Mouse (Mus musculus) stomach, embryonic 14.5 days (tissue): ENCODE measurements at regions not wholly inside any gene's neighbourhood (a gene's known extent, or its start where the extent isn't known, plus 50 kb on each side); places are given as distances from the start of the nearest gene placed in this dataset.

Source experiments
- ATAC-seq: fragments of 200-750 bp; cut with Nextera tagmentation; 2 replicates; pipeline ENCODE4 v1.8.0; 2017; ENCODE audit warnings: low read depth, moderate TSS enrichment; ENCODE audit not compliant: insufficient number of reproducible peaks, insufficient read depth, low FRiP score
- H3K27ac ChIP-seq: fragments of 300-500 bp; sonication (generic); 2 replicates; pipeline ENCODE4 v1.5.1; 2014; ENCODE audit warnings: mild to moderate bottlenecking, low read length, moderate library complexity, mixed read lengths
- H3K27me3 ChIP-seq: fragments of 300-500 bp; sonication (generic); 2 replicates; pipeline ENCODE4 v1.6.1; 2014; ENCODE audit warnings: low read length, control low read depth, mixed read lengths; ENCODE audit not compliant: control insufficient read depth, insufficient read depth
- H3K36me3 ChIP-seq: fragments of 300-500 bp; sonication (generic); 2 replicates; pipeline ENCODE4 v1.6.1; 2014; ENCODE audit warnings: mild to moderate bottlenecking, control low read depth, low read length, moderate library complexity, mixed read lengths; ENCODE audit not compliant: control insufficient read depth, insufficient read depth
- H3K4me1 ChIP-seq: fragments of 300-500 bp; sonication (generic); 2 replicates; pipeline ENCODE4 v1.6.1; 2014; ENCODE audit warnings: low read length, control low read depth, mixed read lengths; ENCODE audit not compliant: control insufficient read depth, insufficient read depth
- H3K4me2 ChIP-seq: fragments of 300-500 bp; sonication (generic); replicated peaks from 2 replicates; pipeline ENCODE4 v1.6.1; 2014; ENCODE audit warnings: low read depth, low read length, control low read depth
- H3K4me3 ChIP-seq: fragments of 300-500 bp; sonication (generic); 2 replicates; pipeline ENCODE4 v1.5.1; 2014; ENCODE audit warnings: low read depth, low read length, control low read depth
- H3K9ac ChIP-seq: fragments of 300-500 bp; sonication (generic); replicated peaks from 2 replicates; pipeline ENCODE4 v1.6.1; 2014; ENCODE audit warnings: low read depth, mild to moderate bottlenecking, control low read depth, low read length, moderate library complexity, mixed read lengths
- H3K9me3 ChIP-seq: fragments of 300-500 bp; sonication (generic); 2 replicates; pipeline ENCODE4 v1.6.1; 2016; ENCODE audit warnings: low read depth, low read length, control low read depth; ENCODE audit not compliant: control insufficient read depth
- WGBS: fragments of 180-500 bp; shearing (Covaris S2); extraction: QIAGEN DNeasy Blood & Tissue Kit; methylation state at CpG from one replicate; pipeline ENCODE4 v1.1.7; 2014; 5-methylcytosine and 5-hydroxymethylcytosine counted together

DNA sequence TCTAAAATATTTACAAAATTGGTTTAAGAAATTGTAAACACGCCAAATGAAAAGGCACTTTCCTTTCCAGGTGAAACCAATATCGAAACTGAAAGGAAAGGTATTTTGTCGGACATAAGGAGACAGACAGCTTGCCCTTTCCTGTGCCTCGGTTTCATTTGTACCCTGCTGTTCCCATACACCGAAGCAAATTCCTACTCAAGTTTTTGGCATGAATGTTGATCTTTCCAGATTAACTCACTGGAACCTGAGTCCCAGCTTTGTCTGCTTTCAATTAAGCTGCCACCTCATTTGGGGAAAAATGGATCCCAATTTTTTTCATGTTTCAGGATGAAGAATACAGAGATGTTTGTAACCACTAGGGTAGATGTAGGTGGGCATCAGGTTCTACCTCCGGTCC lies 537.9 kb downstream of the Tm4sf1 start:
- no peaks in the 10 kb centered on the region for H3K9me3 ChIP-seq
- no peaks in the 10 kb centered on the region for H3K36me3 ChIP-seq
- WGBS = 87% methylated on average over 6 of the region's 6 CpGs
- H3K4me2 ChIP-seq = no peak overlapping the region
- no peak overlapping the region for H3K27ac ChIP-seq
- ATAC-seq = no peak
- no peak overlapping the region for H3K9ac ChIP-seq
- no peaks in the 10 kb centered on the region for H3K27me3 ChIP-seq
- no peaks in the 10 kb centered on the region for H3K4me1 ChIP-seq
- H3K4me3 ChIP-seq = no peak overlapping the region

DNA sequence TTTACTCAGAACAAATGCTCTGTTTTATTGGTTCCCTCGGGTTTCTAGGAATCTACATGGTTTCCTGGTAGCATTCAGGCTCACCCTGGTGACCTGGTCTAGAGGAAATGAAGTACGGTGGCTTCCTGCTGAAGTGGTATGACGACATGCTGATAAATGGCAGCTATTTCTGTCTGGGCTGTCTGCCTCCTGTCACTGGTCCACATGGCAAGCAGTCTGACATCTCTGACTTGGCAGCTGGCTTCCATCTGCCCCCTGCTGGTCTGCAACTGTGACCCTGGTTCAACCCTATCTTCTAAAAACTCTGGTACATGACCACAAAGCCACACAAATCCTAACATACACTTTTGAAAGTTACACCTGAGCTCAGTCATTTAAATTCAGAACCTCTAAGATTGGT lies 548.1 kb downstream of the Tm4sf1 start:
- Histone ChIP-seq H3K4me1 (no peaks in the 10 kb centered on the region), H3K9me3 (no peaks in the 10 kb centered on the region), H3K27ac (no peak overlapping the region), H3K36me3 (no peaks in the 10 kb centered on the region), H3K9ac (no peak overlapping the region), H3K4me3 (no peak overlapping the region), H3K27me3 (no peaks in the 10 kb centered on the region), H3K4me2 (no peak overlapping the region)
- 15% methylated on average over 3 of the region's 3 CpGs for WGBS
- ATAC-seq = no peak

- H3K9ac ChIP-seq = no peak overlapping the region
- H3K9me3 ChIP-seq = no peaks in the 10 kb centered on the region
- WGBS = 69% methylated on average over 1 of the region's 1 CpGs
- no peak overlapping the region for H3K27ac ChIP-seq
- H3K4me3 ChIP-seq = no peak overlapping the region
- H3K4me1 ChIP-seq = no peaks in the 10 kb centered on the region
- H3K27me3 ChIP-seq = no peaks in the 10 kb centered on the region
- no peak for ATAC-seq
- no peak overlapping the region for H3K4me2 ChIP-seq
- no peaks in the 10 kb centered on the region for H3K36me3 ChIP-seq
Observed at GRCm38 (mm10) chr3:56751926-56752325, 549.9 kb downstream of the Tm4sf1 start.

- ATAC-seq = no peak
- H3K27me3 ChIP-seq = no peaks in the 10 kb centered on the region
- H3K4me3 ChIP-seq = no peak overlapping the region
- no peak overlapping the region for H3K9ac ChIP-seq
- no peak overlapping the region for H3K4me2 ChIP-seq
- no peak overlapping the region for H3K27ac ChIP-seq
- H3K4me1 ChIP-seq = no peaks in the 10 kb centered on the region
- H3K9me3 ChIP-seq = no peaks in the 10 kb centered on the region
- H3K36me3 ChIP-seq = no peaks in the 10 kb centered on the region
Observed at GRCm38 (mm10) chr3:56740902-56741301, 557.4 kb upstream of the Nbea start.

- Histone ChIP-seq H3K9me3 (no peaks in the 10 kb centered on the region), H3K27ac (no peak overlapping the region), H3K4me1 (no peaks in the 10 kb centered on the region), H3K36me3 (no peaks in the 10 kb centered on the region), H3K4me2 (no peak overlapping the region), H3K9ac (no peak overlapping the region), H3K27me3 (no peaks in the 10 kb centered on the region), H3K4me3 (no peak overlapping the region)
- no peak for ATAC-seq
- WGBS = 80% methylated on average over 3 of the region's 3 CpGs
Observed at GRCm38 (mm10) chr3:56739451-56739850, 556.0 kb upstream of the Nbea start.

- WGBS = 56% methylated on average over 3 of the region's 3 CpGs
- no peaks in the 10 kb centered on the region for H3K27me3 ChIP-seq
- no peak overlapping the region for H3K9ac ChIP-seq
- H3K4me2 ChIP-seq = no peak overlapping the region
- H3K4me3 ChIP-seq = no peak overlapping the region
- no peak for ATAC-seq
- H3K27ac ChIP-seq = no peak overlapping the region
- H3K4me1 ChIP-seq = no peaks in the 10 kb centered on the region
- H3K9me3 ChIP-seq = no peaks in the 10 kb centered on the region
- H3K36me3 ChIP-seq = no peaks in the 10 kb centered on the region
Observed at GRCm38 (mm10) chr3:56730849-56731248, 547.3 kb upstream of the Nbea start.

GRCm38 (mm10) chr3:56724991-56725390 lies 541.5 kb upstream of the Nbea start:
- no peak overlapping the region for H3K4me2 ChIP-seq
- no peak overlapping the region for H3K9ac ChIP-seq
- no peak for ATAC-seq
- H3K4me3 ChIP-seq = no peak overlapping the region
- no peak overlapping the region for H3K27ac ChIP-seq
- no peaks in the 10 kb centered on the region for H3K9me3 ChIP-seq
- H3K27me3 ChIP-seq = no peaks in the 10 kb centered on the region
- no peaks in the 10 kb centered on the region for H3K4me1 ChIP-seq
- no peaks in the 10 kb centered on the region for H3K36me3 ChIP-seq

- Histone ChIP-seq H3K4me2 (no peak overlapping the region), H3K27ac (no peak overlapping the region), H3K4me3 (no peak overlapping the region), H3K9ac (no peak overlapping the region), H3K27me3 (no peaks in the 10 kb centered on the region), H3K9me3 (no peaks in the 10 kb centered on the region), H3K4me1 (no peaks in the 10 kb centered on the region), H3K36me3 (no peaks in the 10 kb centered on the region)
- ATAC-seq = no peak
- WGBS = 70% methylated on average over 1 of the region's 1 CpGs
Observed at GRCm38 (mm10) chr3:56708260-56708659, 524.8 kb upstream of the Nbea start.

- no peak for ATAC-seq
- no peak overlapping the region for H3K9ac ChIP-seq
- no peaks in the 10 kb centered on the region for H3K36me3 ChIP-seq
- H3K4me2 ChIP-seq = no peak overlapping the region
- H3K27me3 ChIP-seq = no peaks in the 10 kb centered on the region
- H3K4me3 ChIP-seq = no peak overlapping the region
- no peaks in the 10 kb centered on the region for H3K9me3 ChIP-seq
- no peak overlapping the region for H3K27ac ChIP-seq
- no peaks in the 10 kb centered on the region for H3K4me1 ChIP-seq
- WGBS = 84% methylated on average over 3 of the region's 3 CpGs
Observed at GRCm38 (mm10) chr3:56707312-56707711, 523.8 kb upstream of the Nbea start.
